Mouse (Mus musculus) right cerebral cortex, adult 2 months (tissue): ENCODE data around the gene Dhx57.
"Not testable (repeated sequence)": the region's sequence is repeated elsewhere in the genome, so short reads cannot be mapped to it uniquely, and the experiment has no call there.

Experiments
- DNase-seq, 2 experiments: peaks; one replicate each; pipeline ENCODE4 v3.0.0; 2021 to 2022; ENCODE audit warnings: low spot score in 2 of 2

The Dhx57 gene

GRCm38 (mm10) chr17:80255208-80255607 lies 35.1 kb downstream of the Dhx57 start:
- no peak for DNase-seq

- no peak for DNase-seq
These were observed 35.9 kb downstream of the Dhx57 start for GRCm38 (mm10) chr17:80254421-80254820.

GRCm38 (mm10) chr17:80252757-80253525 lies 37.3 kb downstream of the Dhx57 start:
- DNase-seq, result no peak

GRCm38 (mm10) chr17:80243116-80243515 lies 47.2 kb downstream of the Dhx57 start:
- DNase-seq, result no peak

- no peak for DNase-seq
These were observed 48.7 kb downstream of the Dhx57 start for GRCm38 (mm10) chr17:80241594-80241993.

GRCm38 (mm10) chr17:80237475-80237874 lies 52.8 kb downstream of the Dhx57 start:
- DNase-seq, result no peak

GRCm38 (mm10) chr17:80236805-80237204 lies 53.5 kb downstream of the Dhx57 start:
- no peak for DNase-seq

GRCm38 (mm10) chr17:80235477-80235876 lies 54.8 kb downstream of the Dhx57 start:
- peak in 1 of 2 experiments; percentile 27 for DNase-seq

- DNase-seq, result no peak
These were observed 55.9 kb downstream of the Dhx57 start for GRCm38 (mm10) chr17:80234376-80234775.

GRCm38 (mm10) chr17:80233844-80234243 lies 56.4 kb downstream of the Dhx57 start:
- no peak for DNase-seq

- no peak for DNase-seq
These were observed 60.9 kb downstream of the Dhx57 start for GRCm38 (mm10) chr17:80229396-80229795.

GRCm38 (mm10) chr17:80225142-80225541 lies 65.1 kb downstream of the Dhx57 start:
- not testable (repeated sequence) for DNase-seq

GRCm38 (mm10) chr17:80224326-80225116 lies 65.8 kb downstream of the Dhx57 start, which contains the start of gene Gemin6:
Gemin6 (plus strand) TSS chr17:80224441.
- peak; percentile 87 to 91 for DNase-seq

- DNase-seq, result no peak
These were observed 66.4 kb downstream of the Dhx57 start for GRCm38 (mm10) chr17:80223829-80224228.

GRCm38 (mm10) chr17:80221890-80222628 lies 68.2 kb downstream of the Dhx57 start:
- no peak for DNase-seq

- DNase-seq, result no peak
These were observed 69.1 kb downstream of the Dhx57 start for GRCm38 (mm10) chr17:80221202-80221601.

GRCm38 (mm10) chr17:80220131-80220530 lies 70.1 kb downstream of the Dhx57 start:
- no peak for DNase-seq

- DNase-seq, result not testable (repeated sequence)
These were observed 76.3 kb downstream of the Dhx57 start for GRCm38 (mm10) chr17:80213998-80214397.

GRCm38 (mm10) chr17:80206671-80207581 lies 83.3 kb downstream of the Dhx57 start, which contains the start of the genes Srsf7 and Ttc39d:
Srsf7 (minus strand) TSS chr17:80207307.
Ttc39d (plus strand) TSS chr17:80207460.
- peak; percentile 98 to 99 for DNase-seq

GRCm38 (mm10) chr17:80206301-80206670 lies 84.0 kb downstream of the Dhx57 start:
- no peak for DNase-seq

- DNase-seq, result no peak
These were observed 84.6 kb downstream of the Dhx57 start for GRCm38 (mm10) chr17:80205657-80206056.
